Mouse (Mus musculus) E14TG2a.4 (cell line): Measurements from ENCODE around the gene Rex2.
"Not testable (repeated sequence)": the region's sequence is repeated elsewhere in the genome, so short reads cannot be mapped to it uniquely, and the experiment has no call there.

Source experiments
- CTCF ChIP-seq: conservative IDR thresholded peaks from 2 replicates; pipeline ENCODE4 v1.5.1; 2014; ENCODE audit warnings: low read length
- NANOG ChIP-seq: IDR thresholded peaks from 2 replicates; pipeline ENCODE4 v1.6.1; 2014; ENCODE audit warnings: borderline replicate concordance, low read length, mixed read lengths
- POU5F1 ChIP-seq: IDR thresholded peaks from 2 replicates; pipeline ENCODE4 v1.6.1; 2014; ENCODE audit warnings: low read length, borderline replicate concordance

DNA sequence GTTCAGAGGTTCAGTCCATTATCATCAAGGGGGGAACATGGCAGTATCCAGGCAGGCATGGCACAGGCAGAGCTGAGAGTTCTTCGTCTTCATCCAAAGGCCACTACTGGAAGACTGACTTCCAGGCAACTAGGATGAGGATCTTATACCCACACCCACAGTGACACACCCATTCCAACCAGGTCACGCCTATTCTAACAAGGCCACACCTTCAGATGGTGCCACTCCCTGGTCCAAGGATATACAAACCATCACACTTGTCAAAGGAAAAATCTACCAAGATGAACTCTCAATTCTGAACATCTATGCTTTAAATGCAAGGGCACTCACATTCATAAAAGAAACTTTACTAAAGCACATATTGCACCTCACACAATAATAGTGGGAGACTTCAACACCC is 74.0 kb downstream of the Rex2 start:
- TF ChIP-seq CTCF, POU5F1, NANOG: not testable (repeated sequence)
